Mouse (Mus musculus) adrenal gland, adult 18-20 months (tissue): Measurements from ENCODE around the gene Ucp2. TPM values are rescaled to one million over a fixed set of nuclear protein-coding genes. Genes with fewer than 3 reads are reported as not detected.
A peak's percentile ranks its signal among the peaks of the same experiment; 100 is the strongest.
"Not testable (repeated sequence)": the region's sequence is repeated elsewhere in the genome, so short reads cannot be mapped to it uniquely, and the experiment has no call there.

Experiments
- DNase-seq, 2 experiments: peaks; one replicate each; pipeline ENCODE4 v3.0.0; 2021 to 2022; ENCODE audit warnings: low spot score in 2 of 2
- total RNA-seq, 2 experiments: library from RNA; stranded (reverse); gene quantifications; 1 replicate in 1 of 2; 2 replicates in 1 of 2; pipeline ENCODE4 v1.2.3; 2021

Gene Ucp2
- total RNA-seq, 2 experiments from 2014 or later = 218 to 286 TPM

DNA sequence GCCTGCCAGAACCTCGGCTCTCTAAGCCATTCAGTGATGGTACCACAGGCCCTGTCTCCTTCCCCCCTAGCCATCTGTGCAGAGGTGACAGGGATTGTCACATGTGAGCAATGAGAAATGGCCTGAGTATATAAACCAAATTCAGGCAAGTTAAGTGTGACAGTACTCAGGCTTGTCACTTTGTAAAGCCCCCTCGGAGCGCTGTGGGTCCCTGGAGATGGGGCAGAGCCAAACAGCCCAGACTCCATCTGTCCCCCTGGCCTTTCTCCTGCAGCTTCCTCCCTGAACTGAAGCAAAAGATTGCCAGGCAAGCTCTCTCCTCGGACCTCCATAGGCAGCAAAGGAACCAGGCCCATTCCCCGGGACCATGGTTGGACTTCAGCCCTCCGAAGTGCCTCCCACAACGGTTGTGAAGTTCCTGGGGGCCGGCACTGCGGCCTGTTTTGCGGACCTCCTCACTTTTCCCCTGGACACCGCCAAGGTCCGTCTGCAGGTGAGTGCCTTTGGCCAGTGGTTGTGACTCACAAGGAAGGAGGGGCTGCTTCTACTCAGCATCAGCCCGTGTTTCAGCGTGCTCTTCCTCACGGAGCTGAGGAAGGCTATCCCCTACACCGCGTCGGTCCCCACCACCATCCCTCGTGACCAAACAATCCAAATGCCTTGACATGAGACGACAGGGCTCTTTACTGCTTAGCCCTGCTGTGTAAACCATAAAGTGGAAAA, 13.9 kb upstream of the Ucp2 start:
- DNase-seq = no peak

DNA sequence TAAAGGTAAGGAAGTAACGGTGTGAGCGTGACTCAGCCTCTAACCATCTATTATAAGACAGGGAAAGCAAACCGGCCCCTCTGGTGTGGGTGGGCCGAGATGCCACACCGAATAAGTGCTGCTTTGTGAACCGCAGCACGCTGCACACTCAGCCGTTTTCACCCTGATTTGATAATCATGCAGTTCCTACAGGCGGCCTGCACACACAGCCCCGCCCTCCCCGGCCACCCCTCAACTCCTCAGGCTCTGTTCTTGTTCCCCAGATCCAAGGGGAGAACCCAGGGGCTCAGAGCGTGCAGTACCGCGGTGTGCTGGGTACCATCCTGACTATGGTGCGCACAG, 13.3 kb upstream of the Ucp2 start:
- no peak for DNase-seq

DNA sequence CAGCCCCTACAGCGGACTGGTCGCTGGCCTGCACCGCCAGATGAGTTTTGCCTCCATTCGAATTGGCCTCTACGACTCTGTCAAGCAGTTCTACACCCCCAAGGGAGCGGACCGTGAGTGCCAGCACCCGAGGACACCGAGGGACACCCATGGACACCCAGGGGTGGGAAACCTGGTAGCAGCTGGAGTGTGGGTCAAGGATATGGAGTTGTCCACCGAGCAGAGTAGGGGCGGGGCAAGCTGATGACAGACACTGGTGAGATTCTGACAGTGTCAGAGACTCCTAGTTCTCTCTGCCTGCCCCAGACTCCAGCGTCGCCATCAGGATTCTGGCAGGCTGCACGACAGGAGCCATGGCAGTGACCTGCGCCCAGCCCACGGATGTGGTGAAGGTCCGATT, 13.0 kb upstream of the Ucp2 start:
- DNase-seq = no peak

DNA sequence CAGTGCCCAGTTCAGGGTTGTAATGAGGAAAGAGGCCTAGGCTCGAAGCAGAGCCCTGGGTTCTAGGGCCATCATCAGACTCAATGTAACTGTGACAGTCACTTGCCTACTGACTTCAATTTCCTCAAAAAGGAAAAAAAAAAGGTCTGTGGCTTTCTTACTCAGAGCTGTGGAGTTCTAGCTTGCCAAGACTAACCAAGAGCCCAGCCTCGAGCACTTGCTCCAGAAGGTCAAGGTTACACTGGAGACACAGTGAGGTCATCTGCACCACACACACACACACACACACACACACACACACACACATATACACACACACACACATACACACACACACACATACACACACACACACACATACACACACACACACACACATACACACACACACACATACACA, 11.1 kb upstream of the Ucp2 start:
- not testable (repeated sequence) for DNase-seq

DNA sequence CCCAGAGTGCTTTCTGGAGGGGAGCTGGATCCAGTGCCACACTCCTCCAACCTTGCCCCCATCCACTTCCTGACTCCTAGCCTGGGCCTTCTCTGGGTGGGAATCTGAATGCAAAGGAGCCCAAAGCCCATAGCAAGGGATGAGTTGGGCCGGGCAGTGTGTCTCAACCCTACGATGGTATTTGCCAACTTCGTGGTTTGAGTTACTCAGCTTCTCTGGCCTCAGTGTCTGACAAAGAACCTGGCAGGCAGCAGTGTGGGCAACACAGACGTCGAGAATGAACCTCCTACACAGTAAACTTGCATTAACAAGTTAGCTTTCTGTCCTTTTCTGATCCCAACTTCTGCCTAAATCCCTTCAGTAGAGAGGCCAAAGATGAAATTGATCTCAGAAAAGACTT, 8.6 kb upstream of the Ucp2 start:
- DNase-seq = no peak

DNA sequence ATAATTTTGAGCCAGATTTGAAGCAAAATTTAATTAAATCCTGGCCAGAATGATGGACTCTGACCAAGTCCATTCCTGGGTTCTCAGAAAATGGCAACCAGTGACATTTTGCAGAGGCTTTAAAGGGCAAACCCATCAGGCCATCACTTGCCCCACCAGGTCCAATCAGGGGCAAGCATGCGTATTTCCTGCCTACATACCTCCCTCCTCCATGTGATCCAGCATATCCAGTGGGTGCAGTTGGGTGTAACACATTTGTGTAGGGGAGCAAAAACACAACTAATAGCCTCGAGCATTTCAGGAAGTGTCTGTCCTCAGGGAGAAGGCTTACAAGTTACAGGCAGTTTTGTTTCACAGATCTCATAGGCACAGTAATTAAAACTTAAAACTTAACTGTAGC, 5.8 kb upstream of the Ucp2 start:
- DNase-seq = no peak

DNA sequence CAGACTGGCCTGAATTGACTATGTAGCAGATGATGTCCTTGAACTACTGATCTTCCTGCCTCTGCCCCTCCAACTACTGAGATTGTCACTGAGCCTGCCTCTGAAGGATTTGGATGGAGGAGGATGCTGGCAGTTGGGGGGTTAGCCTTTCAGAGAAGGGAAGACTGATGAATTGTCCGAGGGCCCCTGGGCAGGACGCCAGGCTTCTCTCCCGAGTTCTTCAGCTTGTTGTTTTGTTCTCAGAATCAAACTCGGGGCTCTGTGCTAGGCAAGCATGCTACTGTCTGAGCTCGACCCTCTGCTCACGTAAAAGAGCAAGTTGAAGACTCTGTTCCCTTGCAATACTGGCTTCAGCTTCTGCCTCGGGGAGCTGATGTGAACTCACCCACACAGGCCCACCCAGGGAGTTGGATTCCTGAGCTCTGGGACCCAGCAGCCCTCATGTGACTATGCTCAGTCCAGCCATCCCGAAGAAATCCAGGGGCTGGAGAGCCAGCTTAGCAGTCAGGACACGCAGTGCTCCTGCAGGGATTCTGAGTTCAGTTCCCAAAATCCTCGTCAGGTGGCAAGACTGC, 4.6 kb upstream of the Ucp2 start:
- no peak for DNase-seq

DNA sequence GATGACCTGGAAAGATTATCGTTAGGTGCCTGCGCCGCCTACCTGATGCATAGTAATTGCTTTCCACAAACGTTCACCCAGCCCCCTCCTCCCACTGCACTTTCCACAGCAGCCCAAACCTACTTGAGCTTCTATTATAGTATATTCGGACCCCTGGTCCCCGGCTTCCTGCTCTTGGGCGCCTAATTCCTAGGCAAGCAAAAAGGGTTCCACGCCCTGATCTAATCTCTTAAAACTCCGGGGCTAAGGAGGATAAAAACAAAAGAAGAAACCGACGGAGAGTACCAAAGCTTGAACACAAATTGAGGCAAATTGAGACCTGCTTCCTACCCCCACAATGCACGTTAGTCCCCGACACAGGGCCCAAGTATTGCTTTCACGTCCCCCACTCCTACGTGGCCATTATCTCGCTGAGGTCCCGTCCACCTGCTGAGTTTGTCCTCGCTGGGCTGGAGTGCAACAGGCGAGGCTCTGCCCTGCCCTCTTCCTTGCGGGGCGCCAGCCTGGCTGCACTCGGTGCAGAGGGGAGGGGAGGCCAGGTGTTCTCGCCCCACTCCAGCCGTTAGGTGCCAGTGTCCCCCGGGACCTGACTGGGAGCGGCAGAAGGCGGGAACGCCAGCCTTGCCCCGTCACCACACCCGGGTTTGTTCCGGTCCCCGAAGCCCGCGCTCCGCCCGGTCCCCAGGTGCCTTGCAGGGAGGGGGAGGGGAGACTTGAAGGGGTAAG, 583 bp upstream of the Ucp2 start:
- DNase-seq = no peak

DNA sequence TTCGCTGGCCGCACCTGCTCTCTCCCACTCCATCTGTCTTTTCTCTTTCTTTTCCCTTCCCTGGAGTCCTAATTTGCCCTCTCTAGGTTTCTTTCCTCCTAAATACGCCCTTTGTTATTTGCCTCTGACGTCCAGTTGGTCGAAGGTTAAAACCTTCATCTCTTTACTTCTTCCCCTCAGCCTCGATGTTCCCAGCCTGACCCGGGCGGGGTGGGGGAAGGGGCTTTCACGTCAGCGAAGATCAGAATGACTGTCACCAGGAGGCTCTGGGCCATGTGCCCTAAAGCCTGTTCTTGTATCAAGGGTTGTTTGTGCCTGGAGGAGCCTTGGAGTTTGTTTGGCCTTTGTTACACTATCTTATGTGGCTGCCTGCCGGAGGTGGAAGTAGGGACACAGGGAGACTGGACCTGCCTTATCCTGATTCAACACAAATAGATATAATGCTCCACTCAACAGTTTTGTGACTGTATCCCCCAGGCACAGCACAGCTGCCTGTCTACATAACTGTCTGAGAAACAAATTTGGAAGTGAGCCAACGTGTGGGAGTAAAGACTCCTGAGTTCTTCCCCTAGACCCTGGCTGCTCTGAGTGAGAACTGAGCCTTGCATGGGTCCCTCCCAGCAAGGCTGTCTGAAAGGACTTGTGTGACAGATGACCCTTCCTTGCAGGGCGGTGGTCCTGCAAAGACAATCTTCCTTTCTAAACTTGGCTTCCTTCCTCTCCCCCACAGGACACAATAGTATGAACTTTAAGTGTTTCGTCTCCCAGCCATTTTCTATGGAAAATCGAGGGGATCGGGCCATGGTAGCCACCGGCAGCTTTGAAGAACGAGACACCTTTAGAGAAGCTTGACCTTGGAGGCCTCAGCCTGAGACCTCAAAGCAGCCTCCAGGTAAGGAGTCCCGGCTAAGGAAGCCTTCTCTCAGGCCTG, 612 bp downstream of the Ucp2 start:
- DNase-seq = peak; percentile 30 to 44

DNA sequence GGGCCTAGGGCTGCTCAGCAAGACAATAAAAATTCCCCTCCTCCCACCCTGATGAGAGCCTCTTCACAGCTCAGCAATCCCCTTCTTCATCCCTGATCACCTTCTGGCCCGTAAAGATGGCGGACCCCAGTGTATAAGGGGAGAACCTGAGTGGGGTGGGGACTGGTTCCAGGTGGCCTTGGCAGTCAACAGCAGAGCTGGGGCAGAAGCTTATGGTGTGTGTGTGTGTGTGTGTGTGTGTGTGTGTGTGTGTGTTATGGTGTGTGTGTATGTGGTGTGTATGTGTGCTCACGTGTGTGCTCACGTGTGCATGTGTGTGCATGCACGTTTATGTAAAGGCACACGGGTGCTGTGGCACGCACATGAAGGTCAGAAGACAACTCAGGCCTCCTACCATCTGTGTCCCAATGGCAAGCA, 1.3 kb downstream of the Ucp2 start:
- DNase-seq = peak in 1 of 2 experiments; percentile 20

DNA sequence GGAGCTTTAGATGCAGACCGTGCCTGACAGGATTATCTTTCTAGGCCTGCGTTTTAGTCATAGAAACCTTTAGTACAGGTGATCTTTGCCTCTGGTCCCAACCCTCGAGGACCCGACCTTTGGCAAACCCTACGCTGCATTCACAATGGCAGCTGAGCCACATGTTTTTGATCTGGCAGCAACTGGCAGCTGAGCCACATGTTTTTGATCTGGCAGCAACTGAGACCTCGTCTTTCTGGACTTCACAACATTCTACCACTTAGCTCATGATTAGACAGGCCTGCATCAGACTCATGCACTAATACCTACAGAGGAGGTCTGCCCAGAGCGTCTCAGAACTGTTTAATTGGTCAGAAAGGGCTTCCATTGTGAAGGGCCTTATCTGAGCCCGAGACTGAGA, 1.9 kb downstream of the Ucp2 start:
- peak in 1 of 2 experiments; percentile 26 for DNase-seq

DNA sequence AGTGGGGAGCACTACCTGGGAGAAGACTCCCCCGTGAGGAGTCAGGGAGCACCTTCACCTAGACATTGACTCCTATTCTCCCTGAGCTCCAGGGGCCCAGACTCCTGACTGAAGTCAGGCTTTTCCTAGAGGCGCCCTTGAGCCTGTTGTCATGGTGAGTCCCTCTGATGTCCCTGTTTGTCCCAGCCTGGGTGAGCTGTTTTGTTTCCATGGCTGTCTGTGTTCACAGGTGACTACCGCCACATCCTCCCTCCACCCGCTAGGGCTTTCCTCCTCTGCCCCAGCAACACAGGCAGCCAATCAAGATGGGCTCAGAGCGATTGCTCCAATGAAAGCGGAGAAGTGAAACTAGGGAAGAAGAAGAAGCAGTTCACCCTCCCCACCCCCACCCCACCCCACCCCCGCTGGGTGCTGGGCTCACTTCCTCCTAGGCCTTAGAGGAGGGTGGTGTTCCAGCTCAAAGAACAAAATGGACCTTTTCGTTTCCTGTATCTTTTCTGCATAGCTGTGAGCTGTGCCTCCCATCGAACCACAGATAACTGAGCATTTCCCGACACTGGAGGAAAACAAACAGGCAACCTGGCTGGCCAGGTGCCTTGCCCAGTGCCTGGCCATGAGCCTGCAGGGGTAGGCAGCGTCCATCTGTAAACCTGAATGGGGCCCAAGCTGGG, 2.6 kb downstream of the Ucp2 start:
- DNase-seq = peak; percentile 31 to 52

DNA sequence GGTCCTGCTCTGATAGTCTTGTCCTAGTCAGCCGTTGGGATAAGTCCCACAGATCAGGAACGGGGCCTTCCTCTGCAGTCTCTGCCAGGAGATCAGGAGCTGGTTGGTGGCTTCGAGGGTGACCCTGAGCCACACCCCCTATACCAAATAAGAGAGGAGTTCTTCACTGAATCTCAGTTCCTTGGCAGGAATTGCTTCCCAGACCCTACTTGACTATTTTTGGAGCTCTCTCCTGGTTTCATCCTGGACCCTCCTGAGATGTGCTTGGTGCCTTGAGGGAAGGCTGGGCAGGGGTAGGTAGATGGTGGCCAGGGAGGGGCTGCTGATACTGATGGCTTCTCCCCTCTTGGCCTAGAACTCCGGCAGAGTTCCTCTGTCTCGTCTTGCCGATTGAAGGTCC, 3.2 kb downstream of the Ucp2 start:
- no peak for DNase-seq

DNA sequence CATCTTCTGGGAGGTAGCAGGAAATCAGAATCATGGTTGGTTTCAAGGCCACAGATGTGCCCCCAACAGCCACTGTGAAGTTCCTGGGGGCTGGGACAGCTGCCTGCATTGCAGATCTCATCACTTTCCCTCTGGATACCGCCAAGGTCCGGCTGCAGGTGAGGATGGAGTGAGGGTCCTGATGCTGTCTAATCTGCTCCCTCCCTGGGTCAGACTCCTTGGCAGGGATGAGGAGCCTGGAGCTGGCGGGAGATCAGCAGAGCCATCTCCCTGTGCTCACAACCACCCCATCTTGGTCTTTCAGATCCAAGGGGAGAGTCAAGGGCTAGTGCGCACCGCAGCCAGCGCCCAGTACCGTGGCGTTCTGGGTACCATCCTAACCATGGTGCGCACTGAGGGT, 3.7 kb downstream of the Ucp2 start:
- no peak for DNase-seq

DNA sequence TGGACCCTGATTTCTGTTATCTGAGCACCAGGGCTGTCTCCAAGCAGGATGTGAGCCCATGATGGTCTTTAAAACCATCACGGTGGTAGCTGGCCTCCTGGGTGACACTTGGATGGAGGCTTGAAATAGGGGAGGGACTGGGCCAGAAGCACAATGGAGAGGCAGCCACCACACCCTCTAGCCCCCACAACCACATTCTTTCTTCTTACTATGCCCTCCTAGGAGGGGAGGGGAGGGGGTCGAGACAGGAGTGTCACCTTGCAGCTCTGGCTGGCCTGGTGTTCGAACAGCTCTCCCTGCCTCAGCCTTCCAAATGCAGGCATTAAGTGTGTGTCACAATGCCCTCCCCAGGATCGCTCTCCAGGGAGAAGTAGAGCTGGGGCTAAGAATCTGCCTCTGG, 4.3 kb downstream of the Ucp2 start:
- no peak for DNase-seq

DNA sequence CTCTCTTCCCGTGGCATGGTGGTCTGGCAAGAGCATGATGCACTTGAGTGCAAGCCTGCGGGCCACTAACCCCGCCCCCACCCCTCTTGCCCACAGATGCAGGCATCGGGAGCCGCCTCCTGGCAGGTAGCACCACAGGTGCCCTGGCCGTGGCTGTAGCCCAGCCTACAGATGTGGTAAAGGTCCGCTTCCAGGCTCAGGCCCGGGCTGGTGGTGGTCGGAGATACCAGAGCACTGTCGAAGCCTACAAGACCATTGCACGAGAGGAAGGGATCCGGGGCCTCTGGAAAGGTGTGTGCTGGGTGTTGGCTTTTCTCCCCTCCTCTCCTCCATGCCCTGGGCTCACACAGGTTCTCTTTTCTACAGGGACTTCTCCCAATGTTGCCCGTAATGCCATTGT, 4.8 kb downstream of the Ucp2 start:
- DNase-seq = no peak

DNA sequence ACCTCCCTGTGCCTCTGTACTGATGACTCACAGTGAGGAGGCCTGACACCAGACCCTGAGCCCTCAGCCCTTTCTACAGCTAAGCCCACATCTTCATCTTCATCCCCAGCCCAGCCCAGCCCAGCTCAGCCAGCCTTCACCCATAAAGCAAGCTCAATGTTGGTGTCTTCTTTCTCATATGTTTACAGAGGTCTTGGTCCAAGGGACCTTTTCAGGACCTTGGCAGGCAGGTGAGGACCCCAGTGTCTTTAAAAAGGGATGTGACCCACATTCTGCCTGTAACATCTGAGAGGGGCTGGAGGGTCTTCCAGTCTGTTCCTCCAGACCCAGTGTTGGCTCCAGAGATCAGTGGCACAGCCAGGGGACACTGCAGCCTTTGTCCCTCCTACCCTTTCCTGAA, 6.3 kb downstream of the Ucp2 start:
- DNase-seq = no peak

DNA sequence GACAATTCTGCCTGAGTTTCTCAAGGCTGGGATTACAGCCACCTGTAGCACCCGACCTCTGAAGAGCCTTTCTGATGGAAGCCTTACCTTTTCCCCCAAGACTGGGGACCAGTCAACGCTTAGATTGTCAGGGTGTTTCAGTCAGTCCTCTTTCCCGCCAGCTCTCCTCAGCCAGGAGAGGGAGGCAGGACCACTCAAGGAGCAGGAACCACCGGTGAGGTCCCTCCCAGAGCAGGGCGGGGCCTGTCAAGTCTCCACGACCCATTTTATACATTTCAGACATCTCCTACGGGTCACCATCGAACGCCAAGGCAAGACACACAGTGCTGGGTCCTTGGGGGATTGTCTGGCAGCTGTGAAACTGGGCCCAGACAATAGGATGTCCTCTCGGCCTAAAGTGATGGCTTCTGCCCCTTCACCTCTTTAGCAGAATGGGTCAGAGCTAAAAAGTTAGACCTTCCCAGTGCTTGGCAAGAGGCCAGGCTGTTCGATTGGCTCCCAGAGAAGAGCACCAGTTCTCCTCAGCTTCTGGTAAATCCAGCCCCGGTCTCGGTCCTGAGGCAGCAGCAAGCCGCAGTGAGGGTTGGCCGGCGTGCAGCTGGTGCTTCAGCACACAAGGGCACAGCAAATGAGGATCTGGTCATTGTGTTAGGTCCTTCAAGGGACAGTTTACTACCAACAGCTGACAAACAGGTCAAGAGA, 7.3 kb downstream of the Ucp2 start:
- peak in 1 of 2 experiments; percentile 48 for DNase-seq

DNA sequence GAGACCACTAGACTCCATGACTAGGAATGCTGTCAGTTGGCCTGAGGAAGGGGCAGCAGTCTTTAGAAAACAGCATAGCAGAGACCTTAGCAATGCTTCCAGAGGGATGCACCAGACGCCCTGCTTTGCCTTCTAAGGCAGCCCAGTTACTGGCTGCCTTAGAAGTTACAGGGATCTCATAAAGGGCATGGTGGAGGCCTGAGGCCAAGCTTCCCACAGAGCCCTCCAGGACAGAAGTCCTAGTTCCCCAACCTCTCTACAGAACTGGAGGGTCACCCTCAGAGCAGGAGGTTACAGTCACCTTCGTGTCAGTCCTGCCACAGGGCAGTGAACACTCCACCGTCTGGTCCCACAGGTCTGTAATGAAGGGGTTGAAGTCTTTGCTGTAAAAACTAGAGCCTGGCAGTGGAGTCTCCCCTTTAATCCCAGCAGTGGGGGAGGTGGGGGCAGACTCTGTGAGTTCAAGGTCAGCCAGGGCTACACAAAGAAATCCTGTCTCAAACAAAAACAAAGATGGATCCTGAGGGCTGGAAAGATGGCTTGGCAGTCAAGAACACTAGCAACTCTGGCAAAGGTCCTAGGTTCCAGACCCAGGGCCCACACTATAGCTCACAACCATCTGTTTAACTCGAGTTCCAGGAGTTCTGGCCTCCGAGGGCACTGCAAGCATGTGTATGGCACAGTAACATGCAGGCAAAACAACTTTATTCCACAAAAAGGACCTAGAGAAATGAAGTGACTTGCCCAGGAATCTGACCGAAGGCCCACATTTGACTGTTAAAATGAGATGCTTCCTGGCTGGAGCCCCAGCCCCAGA, 8.1 kb downstream of the Ucp2 start:
- DNase-seq = no peak
